Comparison of ENCODE assay signal across 8 mouse cellular contexts in genomic region chr6:99485217-99485883, GRCm38 (mm10). TPM values are rescaled to one million over a fixed set of nuclear protein-coding genes. Genes with fewer than 3 reads are reported as not detected.
DNase-seq lines count a peak whose midpoint lies in the region; ATAC-seq lines count a peak whose summit lies in the region.

No protein-coding gene starts in this region.

- WGBS in macrophage (ENCODE audit: missing documents) = 17% methylated on average over 19 of the region's 20 CpGs

- H3K4me3 ChIP-seq in macrophage (ENCODE audit: inconsistent target) = no peak overlapping the region

- DNase-seq in embryo, embryonic 10 days (ENCODE audit: low spot score) = peak; percentile 82
- peak; percentile 84 for DNase-seq in gastrocnemius, postnatal 25 days
- peak; percentile 44 to 83 for DNase-seq in left cerebral cortex, adult 8-10 months (ENCODE audit: low spot score in 2 of 2)
- peak; percentile 80 to 81 for DNase-seq in right cerebral cortex, adult 2 months (ENCODE audit: low spot score in 2 of 2)
- peak; percentile 52 for DNase-seq in urinary bladder, postnatal 25 days (ENCODE audit: low spot score)

- peak; percentile 61 for ATAC-seq in activated CD4-positive, CD25-positive, alpha-beta regulatory T cell, adult 4 months
- peak; percentile 64 for ATAC-seq in inflammation-experienced regulatory T-cells, adult 6 months

- peaks cover 10% of the 10 kb centered on the region; the same call in 1 of the 2 replicates for H3K79me2 ChIP-seq in macrophage (ENCODE audit: inconsistent target)

- peak overlapping the region; percentile 85 for H3K27ac ChIP-seq in macrophage

- H3K36me3 ChIP-seq in macrophage (ENCODE audit: inconsistent target) = no peaks in the 10 kb centered on the region

RNA-seq across cellular contexts. Expression of gene Foxp1, which starts 37.2 kb away (rescaled TPM):
- polyA plus RNA-seq in activated CD4-positive, CD25-positive, alpha-beta regulatory T cell, adult 4 months (2017; shearing (Covaris generic)) = 100 to 1,000 TPM; 210 to 217 TPM
- total RNA-seq in gastrocnemius, postnatal 25 days (2021) = 10 to 100 TPM; 16.9 to 17.8 TPM
- polyA plus RNA-seq in inflammation-experienced regulatory T-cells, adult 6 months (2017; shearing (Covaris generic)) = 100 to 1,000 TPM in 2 of 3 experiments, 10 to 100 TPM in 1; 83.3 to 273 (median 271) TPM
- total RNA-seq in left cerebral cortex, adult 8-10 months (2022) = 100 to 1,000 TPM; 143 to 189 (median 162) TPM
- total RNA-seq in macrophage (2018; cell fraction: chromatin; rRNA removed) = 100 to 1,000 TPM; 153 to 929 (median 216) TPM
- 100 to 1,000 TPM in 3 of 26 experiments, 10 to 100 TPM in 23; 52.3 to 219 (median 58.2) TPM for total RNA-seq in macrophage (2018; cell fraction: cytosol; rRNA removed)
- total RNA-seq in macrophage (2018; cell fraction: nucleus; rRNA removed) = 100 to 1,000 TPM in 25 of 26 experiments, 10 to 100 TPM in 1; 94.3 to 920 (median 177) TPM
- 33.2 to 38.9 TPM (median 36.0 TPM) in 3 replicates for polyA plus RNA-seq in macrophage (2018)
